Mouse (Mus musculus): ENCODE measurements around the gene Car9.
"Not testable (repeated sequence)": the region's sequence is repeated elsewhere in the genome, so short reads cannot be mapped to it uniquely, and the experiment has no call there.

Gene Car9

DNA sequence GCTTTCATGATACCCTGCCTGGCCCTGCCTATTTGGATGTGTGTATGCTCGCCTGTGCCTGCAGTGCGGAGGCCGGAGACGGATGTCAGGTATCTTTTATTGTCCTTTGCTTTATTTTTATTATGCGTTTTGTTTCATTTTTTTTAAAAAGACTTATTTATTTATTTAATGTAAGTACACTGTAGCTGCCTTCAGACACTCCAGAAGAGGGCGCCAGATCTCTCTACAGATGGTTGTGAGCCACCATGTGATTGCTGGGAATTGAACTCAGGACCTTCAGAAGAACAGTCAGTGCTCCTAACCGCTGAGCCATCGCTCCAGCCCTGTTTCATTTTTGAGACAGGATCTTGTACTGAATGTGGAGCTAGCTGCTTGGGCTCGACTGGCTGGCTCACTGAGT lies 21.7 kb downstream of the Car9 start:
- no peak for DNase-seq (ENCODE audit: low spot score in 2 of 2)

DNA sequence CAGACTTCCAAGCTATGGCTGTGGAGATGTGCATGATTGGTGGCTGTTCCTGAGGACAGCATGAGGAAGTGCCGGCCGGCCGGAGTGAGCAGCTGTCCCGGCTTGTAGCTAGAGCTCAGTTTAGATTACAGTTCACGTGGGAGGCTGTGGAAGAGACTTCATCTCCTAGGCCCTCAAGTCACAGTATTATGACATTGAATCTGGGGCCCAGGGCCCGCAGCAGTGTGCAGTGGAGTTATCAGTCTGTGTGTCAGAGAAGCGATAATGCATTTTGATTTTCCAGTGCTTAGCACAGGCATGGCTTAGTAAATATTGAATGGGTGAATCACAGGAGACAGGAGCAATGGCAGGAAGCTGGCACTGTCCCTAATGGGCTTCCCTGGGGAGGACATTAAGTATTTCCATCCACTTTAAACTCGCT lies 23.3 kb downstream of the Car9 start:
- no peak for DNase-seq (ENCODE audit: low spot score in 2 of 2)

DNA sequence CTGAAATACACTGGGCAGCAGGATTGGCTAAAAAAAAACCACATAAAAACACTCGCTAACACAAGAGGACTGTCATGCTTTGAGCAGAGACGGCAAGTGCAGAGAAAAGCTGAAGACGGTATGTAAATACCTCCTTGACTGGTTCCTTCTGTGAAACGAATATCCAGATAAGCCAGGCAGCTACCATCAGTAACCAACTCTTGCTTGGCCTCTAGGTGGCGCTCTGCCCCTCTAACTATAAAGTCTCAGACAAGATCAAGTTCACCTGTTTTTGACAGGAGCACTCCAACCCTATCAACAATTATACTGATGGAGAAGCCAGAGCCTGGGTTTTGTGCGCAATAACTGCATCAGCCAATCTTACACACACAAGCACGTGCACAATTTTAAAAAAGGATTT lies 23.8 kb downstream of the Car9 start:
- peak; percentile 55 to 64 for DNase-seq (ENCODE audit: low spot score in 2 of 2)

DNA sequence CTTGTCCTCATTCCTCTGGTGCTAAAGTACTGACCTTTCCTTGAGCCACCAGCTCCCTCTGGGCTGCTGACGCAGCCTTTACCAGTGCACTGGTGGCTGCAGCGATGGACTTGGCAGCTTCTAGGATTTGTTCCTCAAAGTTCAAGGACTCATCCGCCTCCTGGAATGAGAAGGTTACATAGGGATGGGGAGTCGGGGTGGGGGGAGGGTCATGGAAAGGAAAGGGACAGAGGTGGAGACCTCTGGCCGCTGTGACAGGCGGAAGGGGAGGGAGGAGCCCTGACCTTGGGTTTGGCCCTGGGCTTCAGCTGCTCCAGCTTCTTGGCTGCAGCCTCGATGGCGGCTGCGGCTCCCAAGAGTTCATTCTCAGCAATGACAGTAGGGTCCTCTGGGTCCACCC lies 26.5 kb downstream of the Car9 start:
- DNase-seq (ENCODE audit: low spot score in 2 of 2), result no peak

DNA sequence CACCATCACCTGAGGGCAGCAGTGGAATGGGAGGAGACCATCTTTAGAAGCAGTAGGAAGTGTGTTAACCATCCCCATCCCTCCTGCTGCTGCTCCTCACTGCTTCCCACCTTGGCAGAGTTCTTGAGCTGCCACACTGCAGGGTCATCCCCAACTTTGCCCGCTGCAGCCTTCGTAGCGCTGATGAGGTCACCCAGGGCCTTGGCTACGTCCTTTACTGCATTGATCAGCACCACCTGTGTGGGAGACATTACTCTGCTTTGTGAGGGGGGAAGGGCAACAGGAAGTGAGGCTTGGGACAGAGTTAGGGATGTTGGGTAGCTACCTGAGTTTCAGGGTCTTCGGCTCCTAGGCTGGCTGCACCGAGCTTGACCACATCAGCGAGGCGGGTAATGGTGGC lies 28.9 kb downstream of the Car9 start:
- DNase-seq (ENCODE audit: low spot score in 2 of 2), result no peak

DNA sequence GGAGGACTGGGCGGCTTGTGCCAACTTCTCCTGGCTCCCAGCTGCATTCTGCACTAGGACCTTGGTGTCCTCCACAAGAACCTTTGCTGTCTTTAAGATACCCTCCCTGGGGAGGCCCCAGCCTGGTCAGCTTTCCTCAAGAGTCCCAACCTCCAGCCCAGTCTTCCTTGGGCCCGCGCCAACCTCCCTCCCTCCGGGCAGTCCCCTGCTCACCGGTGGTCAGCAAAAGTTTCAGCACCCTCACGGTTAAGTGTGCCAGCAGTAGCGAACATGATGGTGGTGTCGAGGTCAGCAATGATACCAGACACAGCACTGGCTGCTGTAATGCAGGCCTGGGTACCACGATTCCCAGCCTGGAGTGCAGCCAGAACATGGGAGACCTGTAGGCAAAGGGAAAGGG lies 29.3 kb downstream of the Car9 start:
- no peak for DNase-seq (ENCODE audit: low spot score in 2 of 2)

DNA sequence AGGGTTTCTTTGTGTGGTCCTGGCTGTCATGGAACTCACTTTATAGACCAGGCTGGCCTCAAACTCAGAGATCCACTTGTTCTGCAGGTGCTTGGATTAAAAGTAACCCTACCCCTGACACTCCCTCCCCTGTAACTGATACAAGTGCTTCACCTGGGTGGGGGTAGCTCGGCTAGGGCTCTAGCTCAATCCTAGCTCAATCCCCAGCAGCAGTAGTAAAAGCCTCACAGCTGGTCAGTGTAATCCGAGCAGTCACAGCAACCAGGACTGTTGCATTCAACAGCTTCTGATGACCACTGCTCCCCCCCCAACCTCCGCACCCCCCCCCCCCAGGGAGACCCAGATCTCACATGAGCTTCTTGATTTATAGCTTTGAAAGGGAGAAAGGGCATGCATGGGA lies 35.3 kb downstream of the Car9 start:
- DNase-seq (ENCODE audit: low spot score in 2 of 2), result no peak

DNA sequence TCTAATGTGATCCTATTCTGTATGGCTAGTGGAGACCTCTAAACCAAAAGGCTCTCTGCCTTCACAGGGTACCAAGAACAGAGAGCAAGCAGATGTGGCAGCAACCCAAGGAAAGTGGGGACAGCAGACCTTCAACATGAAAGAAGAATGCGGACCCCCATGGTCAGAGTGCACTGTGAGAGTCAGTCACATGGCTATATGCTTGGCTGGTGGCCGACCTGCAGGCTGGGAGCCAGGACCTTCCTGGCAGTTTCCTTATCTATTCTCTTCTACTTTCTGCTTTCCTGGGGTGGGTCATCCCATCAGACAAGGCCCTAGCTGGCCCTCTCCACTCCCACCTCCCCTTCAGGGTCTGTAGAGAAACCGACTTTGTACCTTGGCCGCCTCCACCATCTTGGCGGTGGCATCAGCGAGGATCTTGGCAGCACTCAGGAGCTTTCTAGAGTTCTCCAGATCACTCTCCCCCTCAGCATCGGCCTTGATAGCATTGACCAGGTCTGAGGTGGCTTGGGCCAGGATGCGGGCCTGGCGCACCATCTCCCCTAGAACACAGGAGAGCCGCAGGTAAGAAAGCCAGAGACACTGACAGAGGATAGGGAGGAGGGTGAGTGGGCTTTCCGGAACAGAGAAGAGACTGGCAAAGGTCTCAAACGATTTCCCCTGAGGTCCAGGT lies 39.7 kb downstream of the Car9 start:
- no peak for DNase-seq (ENCODE audit: low spot score in 2 of 2)

DNA sequence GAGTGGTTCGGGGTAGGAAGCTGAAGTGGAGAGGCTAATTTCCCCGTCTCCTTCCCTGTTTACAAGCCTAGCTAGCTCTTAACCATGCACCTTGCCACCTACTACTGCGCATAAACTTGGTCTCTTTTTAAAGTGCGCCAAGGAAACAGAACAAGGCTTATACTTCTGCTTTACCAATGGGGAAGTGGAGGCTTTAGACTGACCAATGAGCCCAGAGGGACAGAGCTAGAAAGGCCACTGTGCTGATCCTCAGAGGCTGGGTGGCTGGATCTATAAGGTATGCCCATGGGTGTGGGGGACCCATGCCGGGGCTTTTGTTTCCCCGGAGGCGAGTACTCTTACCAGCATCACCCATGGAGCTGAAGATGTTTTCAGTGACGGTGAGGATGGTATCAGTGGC lies 40.4 kb downstream of the Car9 start:
- no peak for DNase-seq (ENCODE audit: low spot score in 2 of 2)

DNA sequence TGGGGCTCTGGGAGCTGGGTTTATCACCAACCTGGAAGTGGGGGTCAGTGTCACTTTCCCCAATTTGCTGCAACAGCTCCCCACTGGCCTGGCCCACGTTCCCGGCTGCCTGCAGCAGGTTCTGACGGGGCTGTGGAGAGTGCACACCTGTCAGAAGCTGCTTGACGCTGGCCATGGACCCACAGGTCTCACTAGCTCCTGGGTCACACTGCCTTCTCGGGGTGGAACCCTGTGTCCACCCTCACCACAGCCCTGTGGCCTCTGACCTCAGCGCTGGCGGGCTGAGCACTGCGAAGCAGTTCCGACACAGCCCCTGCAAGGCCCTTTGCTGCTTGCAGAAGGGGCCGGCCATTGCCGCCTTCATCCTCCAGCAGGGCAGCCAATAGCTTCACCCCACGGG lies 42.3 kb downstream of the Car9 start:
- DNase-seq (ENCODE audit: low spot score in 2 of 2), result no peak

DNA sequence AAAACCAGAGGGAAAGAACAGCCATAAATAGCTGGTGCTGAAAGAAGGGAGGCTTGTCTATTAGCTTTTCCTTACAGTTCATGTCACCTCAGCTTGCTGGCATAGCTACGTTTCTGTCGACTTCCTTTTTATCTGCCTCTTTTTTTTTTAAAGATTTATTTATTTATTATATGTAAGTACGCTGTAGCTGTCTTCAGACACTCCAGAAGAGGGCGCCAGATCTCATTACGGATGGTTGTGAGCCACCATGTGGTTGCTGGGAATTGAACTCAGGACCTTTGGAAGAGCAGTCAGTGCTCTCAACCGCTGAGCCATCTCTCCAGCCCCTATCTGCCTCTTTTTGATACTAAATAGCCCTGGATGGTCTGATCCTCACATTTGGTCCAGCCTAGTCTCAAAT lies 45.1 kb downstream of the Car9 start:
- not testable (repeated sequence) for DNase-seq (ENCODE audit: low spot score in 2 of 2)

DNA sequence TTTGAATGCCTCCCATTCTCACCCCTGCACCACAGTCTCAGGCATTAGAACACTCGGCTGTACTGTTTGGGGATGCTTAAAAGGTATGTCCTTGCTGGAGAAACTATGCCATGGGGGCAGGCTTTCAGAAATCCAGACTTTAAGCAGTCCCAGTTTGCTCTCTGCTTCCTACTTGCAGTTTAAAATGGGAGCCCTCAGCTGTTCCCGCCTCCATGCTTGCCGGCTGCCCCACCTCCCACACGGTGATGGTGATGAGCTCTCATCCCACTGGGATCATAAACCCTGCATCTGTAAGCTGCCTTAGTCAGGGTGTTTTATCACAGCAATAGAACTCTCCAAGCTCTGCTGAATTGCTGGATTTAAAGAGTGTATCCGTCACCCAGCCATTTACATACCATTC lies 45.7 kb downstream of the Car9 start:
- no peak for DNase-seq (ENCODE audit: low spot score in 2 of 2)

DNA sequence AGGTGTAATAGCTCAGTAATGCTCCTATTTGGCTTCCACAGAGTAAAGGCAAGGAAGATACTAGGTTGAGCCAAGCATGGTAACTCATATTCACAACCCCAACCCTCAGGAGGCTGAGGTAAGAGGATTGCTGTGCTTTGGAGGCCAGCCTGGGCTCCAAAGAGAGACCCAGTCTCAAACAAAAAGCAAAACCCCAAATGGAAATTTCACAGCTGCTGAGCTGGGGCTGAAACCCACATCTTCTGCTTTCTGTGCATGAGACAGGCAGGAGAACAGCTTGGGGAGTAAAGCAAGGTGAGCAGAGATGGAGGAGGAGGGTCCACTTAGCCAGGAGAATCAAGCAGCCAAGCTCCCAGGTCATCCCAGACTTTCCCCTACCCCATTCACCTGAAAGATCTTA lies 47.1 kb downstream of the Car9 start:
- DNase-seq (ENCODE audit: low spot score in 2 of 2), result no peak

DNA sequence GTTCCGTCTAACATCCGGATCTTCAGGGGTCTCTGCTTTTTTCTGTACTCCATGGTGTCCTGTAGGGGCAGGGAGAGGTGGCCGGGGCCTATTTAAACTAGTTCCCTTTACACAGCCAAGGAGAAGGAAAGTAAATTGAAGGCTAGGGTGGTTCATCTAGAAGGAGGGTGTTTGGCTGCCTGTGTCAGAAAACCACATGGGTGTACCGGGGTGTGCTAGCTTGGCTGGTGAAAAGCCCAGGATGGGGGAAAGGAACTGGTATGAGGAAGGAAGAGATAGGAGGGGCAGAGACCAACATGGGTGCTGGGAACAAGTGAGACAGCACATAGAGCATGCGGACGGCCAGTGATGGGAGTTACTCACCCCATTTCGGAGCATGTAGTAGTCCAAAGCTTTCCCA lies 49.2 kb downstream of the Car9 start:
- no peak for DNase-seq (ENCODE audit: low spot score in 2 of 2)

DNA sequence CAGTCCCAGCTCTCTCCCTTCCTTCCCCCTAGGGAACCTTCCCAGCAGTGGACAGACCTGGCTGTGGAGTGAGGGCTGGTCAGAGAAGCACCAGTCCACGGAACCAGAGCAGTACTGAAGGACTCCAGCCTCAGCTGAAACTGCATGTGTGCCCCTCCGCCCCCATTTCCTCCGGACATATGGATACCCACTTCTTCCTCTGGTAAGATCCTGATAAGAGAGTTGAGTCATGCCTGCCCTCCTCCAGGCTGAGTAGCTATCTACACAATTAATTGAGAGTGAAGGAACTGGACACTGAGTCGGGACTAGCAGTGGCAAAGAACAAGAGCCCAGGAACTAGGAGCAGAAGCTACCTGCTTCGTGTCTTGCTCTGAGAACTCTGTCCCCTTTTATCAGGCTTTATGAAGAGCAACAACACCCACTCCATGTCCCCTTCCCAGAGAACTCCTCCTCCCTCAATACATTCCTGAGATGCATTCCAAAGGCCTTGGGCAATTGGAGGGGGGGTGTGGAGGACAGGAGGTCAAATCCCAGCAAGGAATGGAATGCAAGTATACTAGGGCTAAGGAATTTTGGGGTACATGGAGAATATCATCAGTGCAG lies 51.4 kb downstream of the Car9 start:
- DNase-seq (ENCODE audit: low spot score in 2 of 2), result no peak

DNA sequence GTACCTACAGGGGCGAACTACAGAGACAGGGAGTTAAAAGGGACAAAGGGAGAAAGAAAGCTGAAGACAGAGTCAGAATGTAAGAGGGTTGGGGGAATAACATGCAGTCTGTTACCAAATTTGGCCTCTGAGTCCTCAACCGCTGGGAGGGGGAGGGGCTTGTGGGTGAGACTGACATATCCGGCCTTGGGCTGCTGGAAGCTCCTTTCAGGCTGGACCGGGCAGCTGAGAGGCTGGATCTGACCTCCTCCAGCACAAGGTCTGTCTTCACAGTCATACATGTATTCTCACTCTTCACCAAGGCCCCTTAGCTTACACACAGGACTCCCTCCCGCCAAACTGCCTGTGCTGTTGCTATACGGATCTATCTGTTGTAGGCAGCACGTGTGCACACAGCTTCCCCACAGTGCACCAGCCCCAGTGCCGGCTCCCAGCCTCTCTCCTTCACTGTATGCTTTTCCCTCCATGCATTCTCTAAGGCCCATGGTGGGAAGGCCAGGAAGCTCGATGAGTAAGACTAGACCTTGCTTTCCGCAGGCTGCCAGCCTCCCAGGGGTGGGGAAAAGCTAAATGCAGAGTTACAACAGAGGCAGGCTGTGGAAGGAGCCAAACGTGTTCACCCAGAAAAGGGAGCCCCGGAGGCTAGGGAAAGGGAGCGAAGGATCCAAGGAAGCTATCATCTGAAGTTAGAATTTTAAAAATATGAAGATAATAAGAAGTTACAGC lies 52.0 kb downstream of the Car9 start:
- DNase-seq (ENCODE audit: low spot score in 2 of 2), result peak in 1 of 2 experiments; percentile 35

DNA sequence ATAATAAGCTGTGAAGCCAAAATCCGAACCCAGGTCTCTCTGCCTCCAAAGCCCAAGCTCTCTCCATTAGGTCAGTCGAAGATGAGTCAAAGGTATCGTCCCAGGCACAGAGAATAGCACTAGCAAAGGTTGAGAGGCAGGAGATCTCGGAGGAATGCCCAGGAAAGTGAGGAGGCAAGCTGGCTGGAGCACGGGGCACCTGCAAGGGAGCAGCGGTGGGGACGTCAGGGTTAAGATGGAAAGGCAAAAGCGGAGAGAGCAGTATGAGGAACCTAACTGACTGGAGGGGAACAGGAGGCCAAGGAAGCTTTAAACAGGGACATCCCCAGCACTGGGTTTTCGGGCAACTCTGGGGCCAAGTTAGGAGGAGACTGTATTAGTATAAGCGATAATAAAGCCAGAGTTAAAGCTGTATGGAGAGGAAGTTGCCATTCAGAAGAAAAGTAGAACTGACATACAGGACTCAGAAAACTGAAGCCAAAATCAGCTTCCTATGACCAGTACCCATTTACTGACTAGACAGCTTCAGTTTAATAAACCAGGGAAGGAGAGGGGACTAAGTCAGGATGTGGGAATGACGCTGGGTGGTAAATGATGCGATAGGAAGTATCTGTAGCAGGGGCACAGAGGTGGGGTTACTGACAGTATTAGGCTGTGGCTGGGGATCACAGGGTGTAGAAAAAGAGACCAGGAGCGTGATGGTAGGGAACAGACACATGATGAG lies 52.9 kb downstream of the Car9 start:
- DNase-seq (ENCODE audit: low spot score in 2 of 2), result no peak

DNA sequence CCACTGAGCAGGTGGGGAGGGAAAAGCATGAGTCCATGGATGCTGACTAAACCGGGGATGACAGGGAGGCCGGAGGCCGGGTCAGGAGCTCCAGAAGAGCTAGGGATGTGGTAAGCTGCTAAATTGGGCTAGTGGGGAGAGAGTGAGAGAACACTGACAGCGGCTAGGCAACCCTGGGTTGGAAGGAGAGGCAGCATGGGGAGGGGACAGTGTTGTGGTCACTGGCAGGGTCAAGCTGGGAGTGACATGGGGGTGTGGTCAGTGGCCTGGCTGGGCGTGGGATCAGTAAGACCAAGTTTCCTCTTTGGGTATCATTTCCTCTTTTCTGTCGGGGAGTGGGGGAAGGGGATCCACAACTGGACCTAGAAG lies 53.5 kb downstream of the Car9 start:
- peak; percentile 37 to 69 for DNase-seq (ENCODE audit: low spot score in 2 of 2)

DNA sequence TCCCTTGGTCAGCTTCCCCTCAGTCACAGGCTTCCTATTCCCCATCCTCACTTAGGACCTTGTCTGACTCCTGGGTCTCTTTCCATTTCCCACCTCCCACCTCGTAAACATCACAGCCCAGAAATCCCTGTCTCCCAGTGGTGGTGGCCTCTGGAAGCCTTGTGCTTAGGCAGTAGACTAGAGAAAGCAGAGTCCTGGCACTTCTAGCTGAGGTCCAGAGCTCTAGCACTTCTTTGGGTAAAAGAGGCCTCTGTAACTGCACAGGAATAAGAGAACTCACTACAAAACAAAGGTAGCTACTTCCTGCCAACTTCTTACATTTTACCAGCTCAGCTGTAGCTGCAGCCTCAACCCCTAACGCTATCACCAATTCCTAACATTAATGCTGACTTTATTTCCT lies 54.2 kb downstream of the Car9 start:
- no peak for DNase-seq (ENCODE audit: low spot score in 2 of 2)

DNA sequence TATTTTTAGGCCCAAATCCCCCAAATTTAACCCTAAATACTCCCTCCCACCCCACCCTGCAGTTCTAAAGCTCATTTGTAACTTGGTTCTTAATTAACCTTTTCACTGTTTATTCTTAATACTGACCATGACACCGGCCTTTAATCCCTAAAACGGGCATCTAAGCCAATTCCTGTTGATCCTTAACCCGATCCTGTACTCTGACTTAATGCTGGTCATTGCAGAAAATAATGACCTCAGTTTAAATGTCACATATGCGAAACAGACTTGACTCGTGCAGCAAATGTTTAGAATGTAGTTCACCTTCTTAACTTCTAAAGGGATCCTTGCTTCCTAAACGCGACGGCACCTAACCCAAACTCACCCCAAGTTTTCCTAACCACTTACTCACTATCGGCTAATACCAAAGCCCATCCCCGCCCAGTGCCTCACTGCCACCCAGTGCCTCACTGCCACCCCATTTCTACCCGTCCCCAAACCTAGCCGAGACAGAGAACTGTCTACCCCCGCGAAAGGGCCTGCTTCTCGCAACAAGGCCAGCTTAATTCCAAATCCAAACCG lies 54.8 kb downstream of the Car9 start:
- DNase-seq (ENCODE audit: low spot score in 2 of 2), result no peak

DNA sequence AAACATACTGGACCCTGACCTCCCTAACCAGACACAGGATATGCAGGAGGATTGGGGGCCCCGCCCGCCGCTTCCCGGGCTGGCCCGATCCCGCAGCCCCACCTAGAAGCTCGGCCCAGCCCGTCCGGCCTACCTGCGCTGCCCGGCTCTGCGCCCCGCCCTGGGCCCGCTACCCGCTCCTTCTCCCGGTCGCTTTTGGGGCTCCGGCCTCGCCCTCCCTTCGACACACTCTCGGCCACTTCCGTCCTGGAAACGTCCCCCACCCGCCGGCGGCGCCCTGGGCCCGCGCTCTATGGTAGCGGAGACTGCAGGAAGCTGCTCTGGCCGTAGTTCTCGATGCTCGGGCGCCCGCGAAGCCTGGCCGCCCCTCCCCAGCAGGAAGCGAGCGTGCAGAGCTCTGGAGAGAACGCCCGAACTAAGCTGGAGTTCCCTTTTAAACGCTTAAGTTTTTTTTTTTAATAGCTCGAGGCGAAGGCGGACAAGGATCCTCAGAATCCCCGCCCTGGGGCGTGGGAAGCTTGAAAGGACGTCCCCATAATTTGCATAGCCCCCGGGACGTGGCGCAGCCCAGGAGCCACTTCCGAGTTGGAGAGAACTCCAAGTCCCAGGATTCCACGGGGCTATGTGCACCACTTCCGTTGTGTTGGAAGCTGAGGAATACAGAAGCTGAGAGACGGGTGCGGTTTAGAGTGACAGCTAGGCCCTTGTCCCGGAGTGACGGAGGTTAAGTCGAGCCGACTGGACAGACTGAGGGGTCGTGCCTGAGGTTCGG lies 55.4 kb downstream of the Car9 start, which contains the start of the genes Creb3 and Tln1:
Gene Creb3 (plus strand): TSS at position 336 of the 772 bp plus-strand sequence.
Gene Tln1 (minus strand): TSS at position 695 of the 772 bp plus-strand sequence.
- peak; percentile 93 for DNase-seq (ENCODE audit: low spot score in 2 of 2)

Measured in frontal cortex, postnatal 10 days (tissue).